Mouse (Mus musculus): ENCODE results near the gene Helq. TPM values are rescaled to one million over a fixed set of nuclear protein-coding genes. Genes with fewer than 3 reads are reported as not detected.

The Helq gene
- total and polyA plus RNA-seq, 3 experiments: 12.1 to 24.3 (median 13.1) TPM

DNA sequence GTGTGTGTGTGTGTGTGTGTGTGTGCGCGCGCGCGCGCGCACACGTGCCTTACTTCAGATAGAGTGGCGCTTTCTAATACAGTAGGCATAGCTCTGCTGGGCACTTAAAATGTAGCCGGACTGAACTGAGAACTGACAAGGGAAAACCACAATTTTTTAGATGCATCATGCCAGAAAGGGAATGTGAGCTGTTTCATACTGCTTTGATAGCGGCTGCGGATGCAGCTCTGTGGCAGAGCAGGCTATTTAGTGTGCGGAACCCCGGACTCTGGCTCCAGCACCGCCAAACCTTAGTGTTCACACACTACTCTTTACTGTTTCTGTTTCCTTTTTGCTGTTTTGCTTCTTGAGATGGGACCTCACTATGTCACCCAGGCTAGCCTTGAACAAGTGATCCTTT is 81.6 kb downstream of the Helq start:
- no peak overlapping the region for H3K9ac ChIP-seq (ENCODE audit: insufficient read depth, low read depth)
- H3K4me3 ChIP-seq (replicated peaks in 1 of 3; ENCODE audit: low read depth in 2 of 3, low read length in 2 of 3, poor library complexity in 1 of 3): no peak overlapping the region
- no peaks in the 10 kb centered on the region for H3K79me2 ChIP-seq (replicated peaks; ENCODE audit: control insufficient read depth, extremely low read depth, insufficient read depth, poor library complexity, severe bottlenecking)
- H3K4me2 ChIP-seq (ENCODE audit: insufficient read depth, low read depth, poor library complexity, severe bottlenecking): no peak overlapping the region
- H3K9me3 ChIP-seq (replicated peaks; ENCODE audit: low read length): no peaks in the 10 kb centered on the region
- in situ Hi-C loops (cut with MboI; ENCODE audit: low pct_ligation_motif_present, low pct_unique_long_range_greater_than_20kb, low sequenced_read_pairs): loop anchor here (10.0 kb wide), 1 partner anchor 58 kb away; no protein-coding TSS in a partner anchor
- H3K36me3 ChIP-seq (replicated peaks in 1 of 2; ENCODE audit: control insufficient read depth in 1 of 2, insufficient read depth in 1 of 2, low read length in 1 of 2): no peaks in the 10 kb centered on the region
- no peaks in the 10 kb centered on the region for H3K27me3 ChIP-seq (replicated peaks)
- no peak for DNase-seq (ENCODE audit: extremely low read depth)
- dilution Hi-C loops (cut with MboI; ENCODE audit: extremely low pct_ligation_motif_present, extremely low pct_unique_long_range_greater_than_20kb, low sequenced_read_pairs): no loop called here
- H3K27ac ChIP-seq (ENCODE audit: insufficient read depth, low read depth): no peak overlapping the region
- TF ChIP-seq CHD2 (IDR thresholded peaks at IDR 0.05; ENCODE audit: low read length) (no peak), EP300 (IDR thresholded peaks at IDR 0.05; ENCODE audit: low read length) (no peak), CHD1 (IDR thresholded peaks at IDR 0.05; ENCODE audit: low read depth, low read length) (no peak), ELF1 (IDR thresholded peaks at IDR 0.05; ENCODE audit: low read depth, low read length) (no peak), ZC3H11A (IDR thresholded peaks at IDR 0.05; ENCODE audit: low read depth, low read length) (no peak)
- H3K4me1 ChIP-seq (ENCODE audit: control insufficient read depth in 1 of 2, insufficient read depth in 2 of 2): peaks cover 5 to 20% of the 10 kb centered on the region in 2 experiments; a peak in 2 of 4 replicates

Other genes with a start within 250 kb of the Helq start
- gene Plac8, start 226.4 kb downstream of the Helq start, total RNA-seq (2012; rRNA removed): 64.3 and 99.9 TPM in 2 replicates
- 235 and 258 TPM in 2 replicates for gene Plac8, start 226.4 kb downstream of the Helq start, total RNA-seq (2014; rRNA removed)
- 151 and 161 TPM in 2 replicates for gene Plac8, start 226.4 kb downstream of the Helq start, polyA plus RNA-seq (2012; ENCODE audit: insufficient read length, low read depth)
- 49.1 and 53.9 TPM in 2 replicates for gene Coq2, start 123.5 kb downstream of the Helq start, total RNA-seq (2012; rRNA removed)
- 50.1 and 51.0 TPM in 2 replicates for gene Coq2, start 123.5 kb downstream of the Helq start, total RNA-seq (2014; rRNA removed)
- 50.9 and 56.5 TPM in 2 replicates for gene Coq2, start 123.5 kb downstream of the Helq start, polyA plus RNA-seq (2012; ENCODE audit: insufficient read length, low read depth)
- gene Hpse, start 78.9 kb downstream of the Helq start, total RNA-seq (2012; rRNA removed): 8.0 and 9.5 TPM in 2 replicates
- 3.8 and 4.0 TPM in 2 replicates for gene Hpse, start 78.9 kb downstream of the Helq start, total RNA-seq (2014; rRNA removed)
- gene Hpse, start 78.9 kb downstream of the Helq start, polyA plus RNA-seq (2012; ENCODE audit: insufficient read length, low read depth): 3.3 and 3.7 TPM in 2 replicates
- gene Mrps18c, start within 50 bp of the Helq start, total RNA-seq (2012; rRNA removed): 87.2 and 121 TPM in 2 replicates
- 111 and 141 TPM in 2 replicates for gene Mrps18c, start within 50 bp of the Helq start, total RNA-seq (2014; rRNA removed)
- gene Mrps18c, start within 50 bp of the Helq start, polyA plus RNA-seq (2012; ENCODE audit: insufficient read length, low read depth): 185 and 216 TPM in 2 replicates
- gene Abraxas1, start 22.4 kb upstream of the Helq start, total RNA-seq (2012; rRNA removed): 13.4 and 19.0 TPM in 2 replicates
- gene Abraxas1, start 22.4 kb upstream of the Helq start, total RNA-seq (2014; rRNA removed): 34.9 and 40.0 TPM in 2 replicates
- gene Abraxas1, start 22.4 kb upstream of the Helq start, polyA plus RNA-seq (2012; ENCODE audit: insufficient read length, low read depth): 29.3 and 30.9 TPM in 2 replicates
- gene Gpat3, start 47.1 kb upstream of the Helq start, total RNA-seq (2012; rRNA removed): 0.46 and 0.68 TPM in 2 replicates
- 1.5 TPM in 2 replicates for gene Gpat3, start 47.1 kb upstream of the Helq start, total RNA-seq (2014; rRNA removed)
- gene Gpat3, start 47.1 kb upstream of the Helq start, polyA plus RNA-seq (2012; ENCODE audit: insufficient read length, low read depth): 1.2 TPM in 2 replicates

Data from CH12.LX (cell line).